Mouse (Mus musculus): ENCODE results near the gene Ppp1r17. TPM values are rescaled to one million over a fixed set of nuclear protein-coding genes. Genes with fewer than 3 reads are reported as not detected.
A peak's percentile ranks its signal among the peaks of the same experiment; 100 is the strongest.

The Ppp1r17 gene
- polyA plus RNA-seq (2015; fragmentation: Nextera tagmentation; extraction: Ambion mirVana): 0.13 and 0.20 TPM in 2 replicates

GRCm38 (mm10) chr6:56017291-56017994 lies at the start of gene Ppp1r17:
TSS of gene Ppp1r17 (plus strand) at chr6:56017497.
- 75% methylated on average over 16 of the region's 16 CpGs for WGBS
- H3K4me2 ChIP-seq (replicated peaks): no peak within 1 kb of the TSS
- no peaks in the 10 kb centered on the region for H3K27me3 ChIP-seq
- H3K9me3 ChIP-seq: no peaks in the 10 kb centered on the region
- H3K4me3 ChIP-seq: no peak within 1 kb of the TSS
- no peak for ATAC-seq (ENCODE audit: low FRiP score, low read depth)
- H3K4me1 ChIP-seq: peaks cover 9% of the 10 kb centered on the region; the same call in 1 of the 2 replicates
- no peaks in the 10 kb centered on the region for H3K36me3 ChIP-seq
- H3K9ac ChIP-seq: no peak within 1 kb of the TSS
- no peak within 1 kb of the TSS for H3K27ac ChIP-seq

DNA sequence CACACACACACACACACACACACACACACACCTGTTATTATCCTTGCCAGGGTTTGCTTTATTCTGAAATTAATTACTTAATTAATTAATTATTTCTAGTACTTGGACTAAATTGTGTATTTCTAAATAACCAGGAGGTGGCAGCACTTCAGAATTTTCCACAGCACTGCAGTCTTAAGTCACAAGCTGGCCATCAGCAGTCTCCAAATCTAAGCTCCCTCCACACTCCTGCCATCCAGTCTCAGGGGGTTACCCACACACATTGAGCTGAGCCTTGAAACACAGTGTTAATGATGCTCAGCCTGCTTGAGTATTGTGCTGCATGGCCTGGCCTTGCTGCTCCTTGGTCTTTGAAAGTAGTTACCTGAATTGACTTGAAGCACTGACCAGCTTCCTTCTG lies 44.3 kb upstream of the Ppp1r17 start:
- no peak overlapping the region for H3K4me3 ChIP-seq
- H3K4me1 ChIP-seq: peaks cover 11% of the 10 kb centered on the region
- H3K27ac ChIP-seq: no peak overlapping the region
- no peak overlapping the region for H3K4me2 ChIP-seq (replicated peaks)
- no peaks in the 10 kb centered on the region for H3K9me3 ChIP-seq
- no peak overlapping the region for H3K9ac ChIP-seq
- 0 out of 2 replicates have a peak, but pooled peaks have one; percentile 51 for ATAC-seq (ENCODE audit: low FRiP score, low read depth)
- H3K36me3 ChIP-seq: no peaks in the 10 kb centered on the region
- no peaks in the 10 kb centered on the region for H3K27me3 ChIP-seq

- Histone ChIP-seq H3K4me3 (no peak overlapping the region), H3K27me3 (no peaks in the 10 kb centered on the region), H3K9me3 (no peaks in the 10 kb centered on the region), H3K4me1 (peaks cover 11% of the 10 kb centered on the region), H3K36me3 (no peaks in the 10 kb centered on the region), H3K9ac (no peak overlapping the region), H3K27ac (no peak overlapping the region), H3K4me2 (replicated peaks) (no peak overlapping the region)
- 70% methylated on average over 2 of the region's 2 CpGs for WGBS
- no peak for ATAC-seq (ENCODE audit: low FRiP score, low read depth)
These were observed 37.5 kb upstream of the Ppp1r17 start for GRCm38 (mm10) chr6:55979766-55980165.

- Histone ChIP-seq H3K4me3 (no peak overlapping the region), H3K9ac (no peak overlapping the region), H3K4me2 (replicated peaks) (no peak overlapping the region), H3K36me3 (no peaks in the 10 kb centered on the region), H3K27me3 (no peaks in the 10 kb centered on the region), H3K9me3 (no peaks in the 10 kb centered on the region), H3K27ac (no peak overlapping the region), H3K4me1 (0 out of 2 replicates have a peak, but pooled peaks cover 3% of the 10 kb centered on the region)
- no peak for ATAC-seq (ENCODE audit: low FRiP score, low read depth)
- 83% methylated on average over 4 of the region's 4 CpGs for WGBS
These were observed 8.6 kb upstream of the Ppp1r17 start for GRCm38 (mm10) chr6:56008711-56009110.

- H3K4me1 ChIP-seq: 0 out of 2 replicates have a peak, but pooled peaks cover 5% of the 10 kb centered on the region
- no peak overlapping the region for H3K27ac ChIP-seq
- 43% methylated on average over 5 of the region's 5 CpGs for WGBS
These were observed 4.9 kb upstream of the Ppp1r17 start for GRCm38 (mm10) chr6:56012384-56012783.

GRCm38 (mm10) chr6:56019632-56020031 lies 2.3 kb downstream of the Ppp1r17 start:
- 60% methylated on average over 2 of the region's 2 CpGs for WGBS
- Histone ChIP-seq H3K4me2 (replicated peaks) (no peak overlapping the region), H3K4me3 (no peak overlapping the region), H3K27ac (no peak overlapping the region), H3K36me3 (no peaks in the 10 kb centered on the region), H3K4me1 (peaks cover 6% of the 10 kb centered on the region; the same call in 1 of the 2 replicates), H3K27me3 (no peaks in the 10 kb centered on the region), H3K9me3 (no peaks in the 10 kb centered on the region), H3K9ac (no peak overlapping the region)
- ATAC-seq (ENCODE audit: low FRiP score, low read depth): no peak

More at GRCm38 (mm10) chr6:56012384-56012783, 4.9 kb upstream of the Ppp1r17 start:
- H3K4me3 ChIP-seq: no peak overlapping the region
- ATAC-seq (ENCODE audit: low FRiP score, low read depth): no peak
- no peak overlapping the region for H3K4me2 ChIP-seq (replicated peaks)
- H3K9me3 ChIP-seq: no peaks in the 10 kb centered on the region
- no peaks in the 10 kb centered on the region for H3K36me3 ChIP-seq
- H3K27me3 ChIP-seq: no peaks in the 10 kb centered on the region
- H3K9ac ChIP-seq: no peak overlapping the region

GRCm38 (mm10) chr6:56025533-56025932 lies 8.2 kb downstream of the Ppp1r17 start:
- Histone ChIP-seq H3K27ac (no peak overlapping the region), H3K4me3 (no peak overlapping the region), H3K27me3 (no peaks in the 10 kb centered on the region), H3K36me3 (no peaks in the 10 kb centered on the region), H3K9ac (no peak overlapping the region), H3K9me3 (no peaks in the 10 kb centered on the region), H3K4me2 (replicated peaks) (no peak overlapping the region), H3K4me1 (0 out of 2 replicates have a peak, but pooled peaks cover 3% of the 10 kb centered on the region)
- 58% methylated on average over 2 of the region's 2 CpGs for WGBS
- no peak for ATAC-seq (ENCODE audit: low FRiP score, low read depth)

GRCm38 (mm10) chr6:56027318-56027717 lies 10.0 kb downstream of the Ppp1r17 start:
- no peak overlapping the region for H3K4me3 ChIP-seq
- peak; percentile 44; the same call in 1 of the 2 replicates for ATAC-seq (ENCODE audit: low FRiP score, low read depth)

DNA sequence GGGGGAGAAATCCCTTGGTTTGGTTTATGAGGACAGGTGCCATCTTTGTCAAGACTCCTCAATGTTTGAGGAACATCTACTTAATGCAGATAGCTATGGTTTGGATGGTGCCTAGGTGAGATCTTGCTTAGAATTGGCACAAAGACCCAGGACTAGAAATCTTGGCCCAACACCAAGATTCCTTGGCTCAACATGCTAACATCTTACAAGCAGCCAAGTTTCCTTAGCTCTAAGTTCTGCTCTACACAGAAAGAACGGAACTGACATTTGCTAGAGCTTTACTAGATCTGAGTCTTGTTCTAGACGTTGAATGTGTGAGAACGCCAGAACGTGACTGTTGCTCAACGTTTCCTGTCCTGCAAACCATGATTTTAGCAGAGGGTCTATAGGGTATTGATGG lies 10.7 kb downstream of the Ppp1r17 start:
- Histone ChIP-seq H3K4me3 (no peak overlapping the region), H3K4me2 (replicated peaks) (no peak overlapping the region), H3K36me3 (no peaks in the 10 kb centered on the region), H3K9ac (no peak overlapping the region), H3K27me3 (no peaks in the 10 kb centered on the region), H3K9me3 (no peaks in the 10 kb centered on the region), H3K4me1 (0 out of 2 replicates have a peak, but pooled peaks cover 3% of the 10 kb centered on the region), H3K27ac (no peak overlapping the region)
- 78% methylated on average over 5 of the region's 5 CpGs for WGBS
- no peak for ATAC-seq (ENCODE audit: low FRiP score, low read depth)

More at GRCm38 (mm10) chr6:56027318-56027717, 10.0 kb downstream of the Ppp1r17 start:
- Histone ChIP-seq H3K27ac (no peak overlapping the region), H3K36me3 (no peaks in the 10 kb centered on the region), H3K4me1 (0 out of 2 replicates have a peak, but pooled peaks cover 3% of the 10 kb centered on the region), H3K27me3 (no peaks in the 10 kb centered on the region), H3K9ac (no peak overlapping the region), H3K4me2 (replicated peaks) (no peak overlapping the region), H3K9me3 (no peaks in the 10 kb centered on the region)
- WGBS: 66% methylated on average over 6 of the region's 6 CpGs

DNA sequence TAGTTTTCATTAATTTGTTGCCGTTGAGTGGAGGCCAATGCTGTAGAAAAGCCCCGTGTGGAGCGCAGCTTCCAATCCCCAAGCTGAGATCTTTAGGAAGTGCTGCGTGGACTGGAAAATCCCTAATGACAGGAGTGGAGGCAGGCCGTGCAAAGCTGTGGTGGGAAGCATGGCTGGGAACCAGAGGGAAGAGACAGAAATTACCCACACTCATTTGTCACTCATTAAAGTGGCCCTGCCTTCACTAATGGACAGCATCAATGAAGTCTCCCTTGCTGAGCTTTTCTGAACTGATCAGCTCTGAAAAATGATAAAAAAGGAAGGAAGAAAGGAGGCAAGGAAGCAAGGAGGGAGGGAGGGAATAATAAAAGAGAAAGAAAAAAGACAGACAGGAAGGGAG lies 12.7 kb downstream of the Ppp1r17 start:
- no peaks in the 10 kb centered on the region for H3K36me3 ChIP-seq
- no peak overlapping the region for H3K4me3 ChIP-seq
- no peak for ATAC-seq (ENCODE audit: low FRiP score, low read depth)
- H3K27ac ChIP-seq: no peak overlapping the region
- H3K4me1 ChIP-seq: 0 out of 2 replicates have a peak, but pooled peaks cover 3% of the 10 kb centered on the region
- H3K4me2 ChIP-seq (replicated peaks): no peak overlapping the region
- H3K9ac ChIP-seq: no peak overlapping the region
- H3K27me3 ChIP-seq: no peaks in the 10 kb centered on the region
- 44% methylated on average over 5 of the region's 5 CpGs for WGBS
- no peaks in the 10 kb centered on the region for H3K9me3 ChIP-seq

GRCm38 (mm10) chr6:56032231-56032630 lies 14.9 kb downstream of the Ppp1r17 start:
- ATAC-seq (ENCODE audit: low FRiP score, low read depth): no peak
- Histone ChIP-seq H3K27ac (no peak overlapping the region), H3K4me1 (0 out of 2 replicates have a peak, but pooled peaks cover 3% of the 10 kb centered on the region), H3K9ac (no peak overlapping the region), H3K27me3 (no peaks in the 10 kb centered on the region), H3K36me3 (no peaks in the 10 kb centered on the region), H3K9me3 (no peaks in the 10 kb centered on the region), H3K4me3 (no peak overlapping the region), H3K4me2 (replicated peaks) (no peak overlapping the region)
- 64% methylated on average over 2 of the region's 2 CpGs for WGBS

- Histone ChIP-seq H3K36me3 (no peaks in the 10 kb centered on the region), H3K4me3 (no peak overlapping the region), H3K9ac (no peak overlapping the region), H3K4me1 (peaks cover 9% of the 10 kb centered on the region; the same call in 1 of the 2 replicates), H3K9me3 (no peaks in the 10 kb centered on the region), H3K4me2 (replicated peaks) (no peak overlapping the region), H3K27me3 (no peaks in the 10 kb centered on the region), H3K27ac (no peak overlapping the region)
- no peak for ATAC-seq (ENCODE audit: low FRiP score, low read depth)
- 80% methylated on average over 10 of the region's 10 CpGs for WGBS
These were observed 17.8 kb downstream of the Ppp1r17 start for GRCm38 (mm10) chr6:56035054-56035453.
